Mouse (Mus musculus): ENCODE data around the gene Pcsk2.

The Pcsk2 gene

DNA sequence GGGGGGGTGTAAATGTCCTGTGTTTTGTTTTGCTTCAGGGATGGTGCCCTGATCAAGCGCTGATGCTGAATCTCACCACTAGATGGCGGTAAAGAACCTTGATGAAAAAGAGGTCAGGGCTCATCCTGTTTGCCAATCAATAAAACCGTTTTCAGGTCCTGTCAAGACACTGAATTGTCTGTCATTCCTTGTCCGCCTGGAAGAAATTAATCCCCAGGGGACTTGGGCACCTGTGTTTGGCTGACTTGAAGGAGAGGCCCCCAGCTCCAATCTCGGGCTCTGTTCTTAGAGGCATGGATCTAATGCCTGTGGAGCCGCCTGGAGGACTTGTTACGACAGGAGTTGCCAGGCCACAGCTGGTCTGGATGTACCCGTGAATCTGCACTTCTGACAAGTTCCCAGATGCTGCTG lies 291.3 kb downstream of the Pcsk2 start:
- DNase-seq (ENCODE audit: low read depth, low spot score) = peak; percentile 50

GRCm38 (mm10) chr2:143838698-143839097 lies 292.7 kb downstream of the Pcsk2 start:
- DNase-seq (ENCODE audit: low read depth, low spot score) = no peak

DNA sequence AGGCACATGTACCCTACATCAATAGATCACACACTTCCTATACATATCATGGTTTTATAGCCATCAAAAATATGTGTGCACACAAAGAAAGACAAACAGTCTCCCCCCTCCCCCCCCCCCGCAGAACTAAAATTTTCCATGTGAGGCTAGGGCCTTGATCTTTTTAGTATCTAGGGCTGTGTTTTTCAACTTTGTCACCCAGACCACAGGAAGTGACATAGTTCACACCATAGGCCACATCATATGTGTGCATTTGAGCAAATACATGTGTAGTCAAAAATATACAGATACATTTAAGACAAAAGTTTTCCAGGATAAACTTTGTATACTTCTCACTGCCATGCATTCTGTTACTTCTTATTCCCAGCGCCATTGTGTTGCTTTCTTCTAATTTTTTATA lies 293.5 kb downstream of the Pcsk2 start:
- no peak for DNase-seq (ENCODE audit: low read depth, low spot score)

- no peak for DNase-seq (ENCODE audit: low read depth, low spot score)
Measured at GRCm38 (mm10) chr2:143840895-143841294, 294.9 kb downstream of the Pcsk2 start.

DNA sequence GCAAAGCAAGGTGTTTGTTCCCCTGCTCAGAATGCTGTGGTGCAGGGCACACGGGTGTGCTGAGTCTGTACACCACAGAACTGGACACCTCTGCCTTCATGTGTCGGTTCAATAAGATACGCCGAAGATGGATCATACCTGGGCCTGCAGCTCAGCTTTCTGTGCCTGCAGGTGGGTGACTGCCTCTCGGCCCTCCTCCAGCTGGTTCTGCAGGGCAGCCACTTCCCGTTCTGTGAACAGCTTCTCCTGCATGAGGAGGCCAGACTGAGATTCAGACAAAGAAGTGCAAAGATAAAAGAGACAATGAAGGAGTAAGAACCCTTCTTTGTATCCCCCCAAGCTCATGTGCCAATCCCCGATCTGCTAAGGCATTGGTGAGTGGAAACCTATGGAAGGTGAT lies 295.6 kb downstream of the Pcsk2 start:
- no peak for DNase-seq (ENCODE audit: low read depth, low spot score)

- no peak for DNase-seq (ENCODE audit: low read depth, low spot score)
Measured at GRCm38 (mm10) chr2:143844779-143845178, 298.8 kb downstream of the Pcsk2 start.

- DNase-seq (ENCODE audit: low read depth, low spot score) = no peak
Measured at GRCm38 (mm10) chr2:143846799-143847198, 300.8 kb downstream of the Pcsk2 start.

DNA sequence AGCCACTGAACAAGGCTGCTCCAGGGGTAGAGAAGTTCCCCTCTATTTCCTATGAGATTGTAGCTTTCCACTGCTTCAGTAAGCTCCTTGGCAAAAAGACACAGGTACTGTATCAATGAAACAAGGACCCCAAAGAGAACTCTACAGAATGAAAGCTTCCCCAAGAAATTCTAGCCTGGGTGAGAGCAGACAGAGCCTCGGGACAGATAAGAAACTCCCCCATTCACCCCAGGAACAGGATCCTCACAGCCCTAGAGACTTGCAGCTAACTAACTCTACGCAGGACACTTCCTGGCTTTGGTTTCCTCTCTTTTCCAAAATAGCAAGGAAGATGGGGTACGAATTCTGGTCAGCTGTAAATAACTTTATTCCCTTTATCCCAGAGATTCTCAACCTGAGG lies 301.3 kb downstream of the Pcsk2 start:
- DNase-seq (ENCODE audit: low read depth, low spot score) = no peak

DNA sequence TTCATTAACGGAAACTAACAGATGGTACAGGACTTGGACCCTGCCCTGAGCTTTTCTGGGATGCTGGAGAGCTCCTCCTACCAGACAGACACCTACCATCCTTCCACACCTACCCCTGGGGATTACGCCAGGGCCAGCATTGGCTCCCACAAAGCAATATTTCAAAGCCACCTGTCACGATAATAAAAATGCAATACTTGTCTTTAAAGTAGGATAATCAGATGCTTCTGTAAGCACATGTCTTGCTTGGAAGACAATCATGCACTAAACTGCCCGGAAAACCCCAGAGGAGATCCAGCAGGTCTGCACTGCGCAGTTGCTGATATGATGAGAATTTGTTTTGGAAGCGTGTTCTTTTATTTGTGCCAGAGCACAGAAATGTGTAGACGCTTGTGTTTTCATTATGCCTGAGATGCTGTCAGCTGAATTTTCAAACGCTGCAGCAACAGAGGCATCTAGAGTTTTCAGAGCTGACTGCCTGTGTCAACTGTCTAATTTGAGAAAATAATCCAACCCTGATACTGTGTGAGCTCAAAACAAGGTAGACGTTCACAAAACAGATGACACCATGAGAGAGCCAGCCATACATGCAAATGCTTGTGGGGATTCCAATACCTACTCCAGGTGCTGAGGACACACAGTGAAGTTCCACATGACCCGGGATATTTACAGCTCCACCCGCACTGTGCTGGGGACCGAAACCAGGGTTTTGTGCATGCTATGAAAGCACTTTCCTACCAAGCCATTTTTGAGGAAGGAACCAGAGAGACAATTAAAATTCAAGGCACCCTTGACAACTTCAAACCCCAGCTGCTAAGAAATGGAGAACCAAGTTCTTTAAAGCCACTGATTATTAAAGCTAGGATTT lies 305.6 kb downstream of the Pcsk2 start:
- no peak for DNase-seq (ENCODE audit: low read depth, low spot score)

DNA sequence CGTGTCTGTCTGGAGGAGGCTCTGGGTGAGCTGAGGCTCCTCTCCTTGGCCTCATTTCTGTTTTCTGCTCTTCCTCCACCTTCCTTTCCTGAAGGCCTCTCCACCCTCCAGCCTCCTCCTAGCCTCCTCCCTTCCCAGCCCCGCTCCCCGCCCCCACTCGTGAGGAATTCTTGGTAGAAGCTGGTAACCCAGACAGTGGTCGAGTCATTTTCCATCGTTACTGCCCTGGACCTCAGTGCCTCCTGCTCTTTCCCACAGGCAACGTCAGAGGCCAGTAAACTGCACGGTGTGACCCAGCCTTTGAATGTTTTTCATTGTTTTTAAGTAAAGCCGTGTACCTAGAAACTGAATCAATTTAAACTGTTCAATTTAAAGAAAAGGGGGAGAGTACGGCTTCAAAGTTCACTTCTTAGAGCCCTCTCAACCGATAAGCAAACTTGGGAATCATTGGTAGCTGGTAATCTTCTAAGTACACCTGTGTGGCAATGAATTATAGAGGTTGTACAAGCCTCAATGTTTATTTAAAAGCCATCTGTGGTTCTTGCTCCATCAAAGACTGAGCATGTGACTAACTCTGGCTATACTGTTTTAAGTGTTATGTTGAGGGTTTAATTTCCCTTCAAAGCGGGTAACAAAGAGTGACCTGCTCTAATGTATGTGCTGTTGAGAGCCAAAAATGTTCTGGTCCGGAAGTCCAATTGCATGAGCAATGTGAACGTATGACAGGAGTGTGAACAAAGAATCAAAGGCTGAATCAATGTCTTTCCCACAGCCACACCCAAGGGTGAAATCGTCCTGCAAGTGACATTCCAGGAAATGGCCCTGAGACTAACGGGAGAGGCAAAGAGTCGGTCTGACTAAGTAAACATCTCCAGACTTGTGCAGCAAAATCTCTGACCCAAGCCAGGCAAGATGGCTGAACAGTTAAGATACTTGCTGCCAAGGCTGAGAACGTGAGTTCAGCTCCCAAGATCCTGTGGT lies 306.6 kb downstream of the Pcsk2 start:
- DNase-seq (ENCODE audit: low read depth, low spot score) = no peak

GRCm38 (mm10) chr2:143853447-143853846 lies 307.5 kb downstream of the Pcsk2 start:
- DNase-seq (ENCODE audit: low read depth, low spot score) = no peak

DNA sequence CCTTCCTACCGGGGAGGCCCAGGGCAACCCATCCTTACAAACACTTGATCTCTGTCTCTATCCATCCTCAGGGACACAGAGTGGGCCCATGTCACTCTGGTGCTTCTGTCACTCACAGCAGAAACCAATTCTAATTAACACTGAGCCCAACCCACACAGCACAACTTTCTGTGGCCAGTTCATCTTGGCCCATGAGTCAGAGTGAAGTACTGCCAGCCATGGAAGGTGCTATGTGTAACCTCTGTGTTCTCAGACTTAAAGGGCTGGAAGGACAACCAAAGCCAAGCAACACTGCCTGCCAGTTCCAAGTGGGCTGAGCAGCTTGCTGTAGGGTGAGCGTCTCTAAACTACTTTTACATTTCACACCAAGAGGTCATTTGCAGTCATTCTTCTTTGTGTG lies 313.2 kb downstream of the Pcsk2 start:
- DNase-seq (ENCODE audit: low read depth, low spot score) = no peak

DNA sequence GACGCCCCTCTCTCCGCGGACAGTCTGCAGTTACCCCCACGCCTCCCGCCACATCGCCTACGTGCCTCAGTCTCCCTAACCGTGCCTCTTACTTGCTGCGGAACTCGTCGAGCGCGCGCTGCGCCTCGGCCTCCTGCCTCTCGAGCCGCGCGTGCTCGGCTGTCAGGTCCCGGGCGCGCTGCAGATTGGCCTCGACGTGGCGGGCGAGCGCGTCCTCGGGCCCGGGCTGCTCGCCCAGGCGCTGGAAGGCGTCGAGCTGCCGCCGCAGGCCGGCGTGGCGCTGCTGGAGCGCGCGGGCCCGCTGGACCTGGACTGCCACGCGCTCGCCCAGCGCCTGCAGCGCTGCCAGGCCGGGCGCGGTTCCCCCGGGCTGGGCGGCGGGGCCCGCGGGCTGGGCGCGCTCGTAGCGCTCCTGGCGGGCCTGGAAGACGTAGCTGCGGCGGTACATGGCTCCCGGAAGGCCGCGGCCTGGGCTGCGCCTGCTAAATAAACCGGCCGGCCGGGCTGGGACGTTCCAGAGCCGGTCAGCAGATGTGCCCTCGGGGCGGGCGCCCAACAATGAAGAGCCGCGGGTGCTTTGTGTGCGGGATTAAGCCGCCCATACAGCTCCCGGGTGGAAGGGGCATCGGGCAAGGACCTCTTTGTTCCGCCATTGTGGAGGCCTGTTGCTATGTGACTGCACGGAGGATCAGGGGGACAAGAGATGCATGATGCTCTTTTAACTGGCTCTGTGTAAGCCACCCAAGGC lies 316.7 kb downstream of the Pcsk2 start, which contains the start of gene Bfsp1:
Bfsp1 (minus strand) TSS at position 690 of the 748 bp plus-strand sequence.
- no peak for DNase-seq (ENCODE audit: low read depth, low spot score)

- no peak for DNase-seq (ENCODE audit: low read depth, low spot score)
Measured at GRCm38 (mm10) chr2:143864600-143864999, 318.6 kb downstream of the Pcsk2 start.

Data from c-Kit-negative CD71-positive TER-119-positive erythroid progenitor cells, embryonic 14.5 days (primary cell).